Mouse (Mus musculus): ENCODE data around the gene Amd1. TPM values are rescaled to one million over a fixed set of nuclear protein-coding genes. Genes with fewer than 3 reads are reported as not detected.
A peak's percentile ranks its signal among the peaks of the same experiment; 100 is the strongest.

Gene Amd1
- polyA plus RNA-seq, 1 experiment, result 5.3 TPM

DNA sequence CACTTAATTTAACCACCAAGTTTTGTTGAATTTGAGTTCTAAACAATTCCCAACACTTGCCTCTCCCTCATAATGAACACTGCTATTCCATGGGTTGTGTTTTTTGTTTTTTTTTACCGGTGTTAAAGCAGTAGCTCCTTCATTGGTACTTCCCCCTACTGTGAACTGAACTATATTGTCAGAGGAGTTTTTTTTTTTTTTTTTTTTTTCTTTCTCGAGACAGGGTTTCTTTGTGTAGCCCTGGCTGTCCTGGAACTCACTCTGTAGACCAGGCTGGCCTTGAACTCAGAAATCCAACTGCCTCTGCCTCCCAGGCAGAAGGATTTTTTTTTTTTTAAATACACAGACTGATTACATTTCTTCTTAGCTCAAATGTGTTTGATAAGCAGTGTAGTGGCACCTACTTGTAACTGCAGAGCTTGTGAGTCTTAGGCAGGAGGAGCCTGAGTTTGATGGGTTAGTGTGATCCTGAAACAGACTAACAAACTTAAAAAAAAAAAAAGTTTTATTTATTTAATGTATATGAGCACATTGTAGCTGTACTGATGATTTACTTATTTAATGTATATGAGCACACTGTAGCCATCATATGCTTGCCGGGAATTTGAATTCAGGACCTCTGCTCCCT is 44.9 kb upstream of the Amd1 start:
- Histone ChIP-seq H3K4me1 (ENCODE audit: control insufficient read depth, insufficient read depth, insufficient read length) (peaks cover 6% of the 10 kb centered on the region), H3K27me3 (ENCODE audit: control insufficient read depth, insufficient read depth, low read length) (no peaks in the 10 kb centered on the region), H3K4me3 (ENCODE audit: extremely low read depth, insufficient read depth, insufficient read length) (no peak overlapping the region), H3K36me3 (ENCODE audit: control insufficient read depth, insufficient read depth, low read length) (no peaks in the 10 kb centered on the region), H3K27ac (ENCODE audit: insufficient read depth, low read length) (no peak overlapping the region)
- DNase-seq (ENCODE audit: low read depth in 1 of 2, low spot score in 2 of 2), result no peak
- TF ChIP-seq CTCF (IDR thresholded peaks at IDR 0.05; ENCODE audit: extremely low read depth, insufficient read depth, insufficient read length, insufficient replicate concordance) (no peak), POLR2A (IDR thresholded peaks at IDR 0.05; ENCODE audit: low read depth, low read length) (no peak)
- WGBS, result 51% methylated on average over 3 of the region's 3 CpGs

- no peak overlapping the region for H3K4me3 ChIP-seq (ENCODE audit: extremely low read depth, insufficient read depth, insufficient read length)
- TF ChIP-seq CTCF (IDR thresholded peaks at IDR 0.05; ENCODE audit: extremely low read depth, insufficient read depth, insufficient read length, insufficient replicate concordance) (no peak), POLR2A (IDR thresholded peaks at IDR 0.05; ENCODE audit: low read depth, low read length) (no peak)
- H3K36me3 ChIP-seq (ENCODE audit: control insufficient read depth, insufficient read depth, low read length), result no peaks in the 10 kb centered on the region
- WGBS, result 75% methylated on average over 4 of the region's 4 CpGs
- no peaks in the 10 kb centered on the region for H3K4me1 ChIP-seq (ENCODE audit: control insufficient read depth, insufficient read depth, insufficient read length)
- no peaks in the 10 kb centered on the region for H3K27me3 ChIP-seq (ENCODE audit: control insufficient read depth, insufficient read depth, low read length)
- H3K27ac ChIP-seq (ENCODE audit: insufficient read depth, low read length), result no peak overlapping the region
- no peak for DNase-seq (ENCODE audit: low read depth in 1 of 2, low spot score in 2 of 2)
Measured at GRCm38 (mm10) chr10:40342036-40342435, 40.0 kb upstream of the Amd1 start.

DNA sequence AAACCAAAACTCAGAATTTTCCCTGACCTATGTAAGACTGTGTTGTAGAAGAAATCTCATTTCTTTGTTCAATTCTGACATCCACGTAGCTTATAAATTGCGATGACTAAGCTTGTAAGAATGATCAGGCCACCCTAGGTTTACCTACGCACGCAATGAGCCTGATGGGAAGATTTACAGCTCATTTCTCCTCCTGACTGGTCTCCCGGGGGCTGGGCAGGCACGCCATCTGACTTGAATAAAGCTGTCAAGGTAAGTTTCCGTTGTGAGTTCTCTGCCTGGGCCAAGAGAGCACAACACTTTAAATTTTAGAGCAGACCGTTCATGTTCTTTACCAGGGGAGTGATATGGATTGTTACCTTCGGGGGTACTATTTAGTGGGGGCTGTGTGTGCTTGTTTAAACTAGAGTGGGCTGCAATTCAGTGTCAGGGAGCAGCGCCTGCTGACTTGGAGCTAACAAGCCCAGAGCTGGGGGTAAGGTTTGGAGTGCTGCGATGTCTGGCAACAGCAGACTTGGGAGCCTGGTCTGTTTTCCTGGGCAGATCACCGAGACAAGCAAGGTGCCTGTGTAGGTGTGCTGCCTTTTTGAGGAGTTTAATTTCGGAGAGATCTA is 37.5 kb upstream of the Amd1 start, which contains the start of gene Cdk19:
Gene Cdk19 (plus strand): TSS at position 214 of the 614 bp plus-strand sequence.
- Histone ChIP-seq H3K4me1 (ENCODE audit: control insufficient read depth, insufficient read depth, insufficient read length) (no peaks in the 10 kb centered on the region), H3K27me3 (ENCODE audit: control insufficient read depth, insufficient read depth, low read length) (no peaks in the 10 kb centered on the region), H3K27ac (ENCODE audit: insufficient read depth, low read length) (no peak within 1 kb of the TSS), H3K4me3 (ENCODE audit: extremely low read depth, insufficient read depth, insufficient read length) (no peak within 1 kb of the TSS), H3K36me3 (ENCODE audit: control insufficient read depth, insufficient read depth, low read length) (no peaks in the 10 kb centered on the region)
- no peak for DNase-seq (ENCODE audit: low read depth in 1 of 2, low spot score in 2 of 2)
- WGBS, result 83% methylated on average over 13 of the region's 13 CpGs
- TF ChIP-seq POLR2A (IDR thresholded peaks at IDR 0.05; ENCODE audit: low read depth, low read length), result no peak
- TF ChIP-seq CTCF (IDR thresholded peaks at IDR 0.05; ENCODE audit: extremely low read depth, insufficient read depth, insufficient read length, insufficient replicate concordance), result no peak

DNA sequence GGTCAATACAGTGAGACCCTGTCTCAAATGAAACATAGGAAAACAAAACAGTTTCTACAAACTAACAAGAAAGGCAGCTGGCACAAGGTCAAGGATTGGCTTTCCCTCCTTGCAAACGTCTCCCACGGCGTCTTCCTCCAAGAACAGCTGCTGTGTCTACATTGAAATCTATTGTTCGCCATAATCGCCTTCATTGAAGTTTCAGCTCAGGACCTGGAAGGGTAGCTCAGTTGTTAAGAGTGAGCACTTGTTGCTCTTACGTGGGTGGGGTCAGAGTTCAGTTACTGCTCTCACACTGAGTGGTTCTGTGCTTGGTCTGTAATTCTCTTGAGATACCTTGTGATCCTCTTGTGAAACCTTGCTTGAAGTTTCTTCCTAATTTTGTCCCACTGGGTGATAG is 30.9 kb upstream of the Amd1 start:
- Histone ChIP-seq H3K4me1 (ENCODE audit: control insufficient read depth, insufficient read depth, insufficient read length) (no peaks in the 10 kb centered on the region), H3K27ac (ENCODE audit: insufficient read depth, low read length) (no peak overlapping the region), H3K4me3 (ENCODE audit: extremely low read depth, insufficient read depth, insufficient read length) (no peak overlapping the region), H3K27me3 (ENCODE audit: control insufficient read depth, insufficient read depth, low read length) (no peaks in the 10 kb centered on the region), H3K36me3 (ENCODE audit: control insufficient read depth, insufficient read depth, low read length) (no peaks in the 10 kb centered on the region)
- TF ChIP-seq CTCF (IDR thresholded peaks at IDR 0.05; ENCODE audit: extremely low read depth, insufficient read depth, insufficient read length, insufficient replicate concordance), result no peak
- TF ChIP-seq POLR2A (IDR thresholded peaks at IDR 0.05; ENCODE audit: low read depth, low read length), result no peak
- WGBS, result 87% methylated on average over 6 of the region's 6 CpGs
- DNase-seq (ENCODE audit: low read depth in 1 of 2, low spot score in 2 of 2), result no peak

GRCm38 (mm10) chr10:40330262-40330661 is 28.3 kb upstream of the Amd1 start:
- 91% methylated on average over 1 of the region's 1 CpGs for WGBS
- H3K27me3 ChIP-seq (ENCODE audit: control insufficient read depth, insufficient read depth, low read length), result no peaks in the 10 kb centered on the region
- no peak for TF ChIP-seq POLR2A (IDR thresholded peaks at IDR 0.05; ENCODE audit: low read depth, low read length)
- no peak for TF ChIP-seq CTCF (IDR thresholded peaks at IDR 0.05; ENCODE audit: extremely low read depth, insufficient read depth, insufficient read length, insufficient replicate concordance)
- no peak overlapping the region for H3K4me3 ChIP-seq (ENCODE audit: extremely low read depth, insufficient read depth, insufficient read length)
- no peaks in the 10 kb centered on the region for H3K36me3 ChIP-seq (ENCODE audit: control insufficient read depth, insufficient read depth, low read length)
- no peak overlapping the region for H3K27ac ChIP-seq (ENCODE audit: insufficient read depth, low read length)
- no peak for DNase-seq (ENCODE audit: low read depth in 1 of 2, low spot score in 2 of 2)
- H3K4me1 ChIP-seq (ENCODE audit: control insufficient read depth, insufficient read depth, insufficient read length), result no peaks in the 10 kb centered on the region

DNA sequence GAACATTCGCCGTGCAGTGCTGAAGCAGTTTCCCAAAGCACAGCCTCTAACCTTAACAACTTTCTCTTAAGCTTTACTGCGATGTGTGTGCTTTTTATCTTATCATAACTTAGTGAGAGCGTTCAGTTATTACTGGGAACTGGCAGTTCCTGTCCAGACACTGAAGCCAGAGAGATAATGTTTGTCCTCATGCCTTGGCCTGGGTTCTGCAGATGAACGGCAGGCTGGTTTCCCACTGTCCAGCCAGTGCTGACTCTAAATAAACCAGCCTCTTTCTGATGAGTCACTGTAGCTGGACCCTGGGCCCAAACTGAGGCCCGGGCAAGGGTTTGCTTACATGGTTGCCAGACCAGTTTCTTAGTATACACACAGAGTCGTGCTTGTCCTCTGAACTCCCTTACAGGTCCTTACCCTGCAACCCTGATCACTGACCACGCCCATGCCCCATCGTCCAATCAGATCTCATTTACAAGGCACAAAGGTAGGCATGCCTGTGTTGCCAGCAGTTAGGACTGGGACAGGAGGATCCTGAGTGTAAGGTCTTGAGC is 26.1 kb upstream of the Amd1 start:
- no peak for DNase-seq (ENCODE audit: low read depth in 1 of 2, low spot score in 2 of 2)
- H3K4me1 ChIP-seq (ENCODE audit: control insufficient read depth, insufficient read depth, insufficient read length), result no peaks in the 10 kb centered on the region
- H3K4me3 ChIP-seq (ENCODE audit: extremely low read depth, insufficient read depth, insufficient read length), result no peak overlapping the region
- H3K27me3 ChIP-seq (ENCODE audit: control insufficient read depth, insufficient read depth, low read length), result no peaks in the 10 kb centered on the region
- H3K36me3 ChIP-seq (ENCODE audit: control insufficient read depth, insufficient read depth, low read length), result no peaks in the 10 kb centered on the region
- WGBS, result 79% methylated on average over 9 of the region's 9 CpGs
- H3K27ac ChIP-seq (ENCODE audit: insufficient read depth, low read length), result peak overlapping the region; percentile 5; the same call in 1 of the 2 replicates
- TF ChIP-seq CTCF (IDR thresholded peaks at IDR 0.05; ENCODE audit: extremely low read depth, insufficient read depth, insufficient read length, insufficient replicate concordance), result no peak
- no peak for TF ChIP-seq POLR2A (IDR thresholded peaks at IDR 0.05; ENCODE audit: low read depth, low read length)

- no peaks in the 10 kb centered on the region for H3K27me3 ChIP-seq (ENCODE audit: control insufficient read depth, insufficient read depth, low read length)
- TF ChIP-seq CTCF (IDR thresholded peaks at IDR 0.05; ENCODE audit: extremely low read depth, insufficient read depth, insufficient read length, insufficient replicate concordance) (no peak), POLR2A (IDR thresholded peaks at IDR 0.05; ENCODE audit: low read depth, low read length) (no peak)
- H3K36me3 ChIP-seq (ENCODE audit: control insufficient read depth, insufficient read depth, low read length), result no peaks in the 10 kb centered on the region
- H3K4me1 ChIP-seq (ENCODE audit: control insufficient read depth, insufficient read depth, insufficient read length), result peaks cover 4% of the 10 kb centered on the region; the same call in 1 of the 2 replicates
- WGBS, result 91% methylated on average over 10 of the region's 10 CpGs
- DNase-seq (ENCODE audit: low read depth in 1 of 2, low spot score in 2 of 2), result no peak
- H3K27ac ChIP-seq (ENCODE audit: insufficient read depth, low read length), result no peak overlapping the region
- H3K4me3 ChIP-seq (ENCODE audit: extremely low read depth, insufficient read depth, insufficient read length), result no peak overlapping the region
Measured at GRCm38 (mm10) chr10:40320306-40320705, 18.3 kb upstream of the Amd1 start.

Measured in spleen, adult 2 months (tissue).